Mouse (Mus musculus) neural tube, embryonic 14.5 days (tissue): Measurements from ENCODE around the gene Pidd1. TPM values are rescaled to one million over a fixed set of nuclear protein-coding genes. Genes with fewer than 3 reads are reported as not detected.

Source experiments
- ATAC-seq: fragments of 200-750 bp; cut with Nextera tagmentation; 2 replicates; pipeline ENCODE4 v1.8.0; 2017; ENCODE audit warnings: low read depth, mild to moderate bottlenecking, moderate TSS enrichment, moderate library complexity
- H3K27ac ChIP-seq: fragments of 300-500 bp; sonication (generic); 2 replicates; pipeline ENCODE4 v1.5.1; 2014; ENCODE audit warnings: low read depth, mild to moderate bottlenecking, control low read depth, low read length, moderate library complexity, mixed read lengths
- H3K27me3 ChIP-seq: fragments of 300-500 bp; sonication (generic); 2 replicates; pipeline ENCODE4 v1.6.1; 2014; ENCODE audit warnings: low read length; ENCODE audit not compliant: control insufficient read depth, insufficient read depth
- H3K36me3 ChIP-seq: fragments of 300-500 bp; sonication (generic); 2 replicates; pipeline ENCODE4 v1.6.1; 2014; ENCODE audit warnings: low read length, mixed read lengths; ENCODE audit not compliant: control insufficient read depth, insufficient read depth
- H3K4me1 ChIP-seq: fragments of 300-500 bp; sonication (generic); 2 replicates; pipeline ENCODE4 v1.6.1; 2014; ENCODE audit warnings: low read length; ENCODE audit not compliant: control insufficient read depth, insufficient read depth
- H3K4me2 ChIP-seq: fragments of 300-500 bp; sonication (generic); 2 replicates; pipeline ENCODE4 v1.6.1; 2014; ENCODE audit warnings: mild to moderate bottlenecking, low read depth, low read length, control low read depth
- H3K4me3 ChIP-seq: fragments of 300-500 bp; sonication (generic); 2 replicates; pipeline ENCODE4 v1.5.1; 2014; ENCODE audit warnings: low read depth, low read length, control low read depth, mixed read lengths
- H3K9ac ChIP-seq: fragments of 300-500 bp; sonication (generic); replicated peaks from 2 replicates; pipeline ENCODE4 v1.6.1; 2014; ENCODE audit warnings: low read depth, mild to moderate bottlenecking, control low read depth, low read length, mixed read lengths
- H3K9me3 ChIP-seq: fragments of 300-500 bp; sonication (generic); 2 replicates; pipeline ENCODE4 v1.6.1; 2016; ENCODE audit warnings: low read length; ENCODE audit not compliant: control insufficient read depth
- WGBS: fragments of 180-500 bp; shearing (Covaris S2); extraction: QIAGEN DNeasy Blood & Tissue Kit; methylation state at CpG from one replicate; pipeline ENCODE4 v1.1.7; 2014; 5-methylcytosine and 5-hydroxymethylcytosine counted together
- polyA plus RNA-seq: library from polyadenylated mRNA; unstranded; fragments of >200 nt; fragmentation: Nextera tagmentation; extraction: Ambion mirVana; gene quantifications from 2 replicates; pipeline ENCODE4 v1.2.1, GENCODE M21; 2014

Gene Pidd1
- polyA plus RNA-seq: 2.0 and 2.5 TPM in 2 replicates

DNA sequence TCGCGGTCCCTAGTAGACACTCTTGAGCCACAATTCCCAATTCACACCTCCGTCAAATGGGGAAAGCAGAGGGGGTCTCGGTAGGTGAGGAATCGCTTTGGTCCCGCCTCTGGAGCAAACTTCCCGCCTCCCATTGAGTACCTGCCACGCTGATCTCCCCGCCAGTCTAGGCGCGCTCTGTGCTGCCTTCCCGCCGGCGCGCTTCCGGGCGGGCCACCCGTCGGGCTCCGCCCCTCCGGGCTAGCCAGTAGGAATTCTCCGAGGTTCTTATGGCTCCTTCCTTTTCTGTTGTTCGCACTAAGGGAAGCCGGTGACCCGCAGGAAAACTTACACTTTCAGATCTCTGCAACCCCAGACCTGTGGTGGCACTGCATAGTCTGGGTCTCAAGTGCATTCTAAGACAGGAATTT lies at the start of gene Pidd1:
Gene Pidd1, minus strand, starts transcription at position 198 of the 410 bp plus-strand sequence.
- H3K9me3 ChIP-seq: no peaks in the 10 kb centered on the region
- ATAC-seq: no peak
- peak within 1 kb of the TSS; percentile 15 for H3K4me3 ChIP-seq
- WGBS: 0% methylated on average over 25 of the region's 25 CpGs
- H3K36me3 ChIP-seq: peaks cover 4% of the 10 kb centered on the region; the same call in 1 of the 2 replicates
- H3K27me3 ChIP-seq: no peaks in the 10 kb centered on the region
- H3K27ac ChIP-seq: no peak within 1 kb of the TSS
- peak within 1 kb of the TSS; percentile 0; the same call in 1 of the 2 replicates for H3K9ac ChIP-seq
- H3K4me2 ChIP-seq: peak within 1 kb of the TSS; percentile 51
- peaks cover 17% of the 10 kb centered on the region; the same call in 1 of the 2 replicates for H3K4me1 ChIP-seq

DNA sequence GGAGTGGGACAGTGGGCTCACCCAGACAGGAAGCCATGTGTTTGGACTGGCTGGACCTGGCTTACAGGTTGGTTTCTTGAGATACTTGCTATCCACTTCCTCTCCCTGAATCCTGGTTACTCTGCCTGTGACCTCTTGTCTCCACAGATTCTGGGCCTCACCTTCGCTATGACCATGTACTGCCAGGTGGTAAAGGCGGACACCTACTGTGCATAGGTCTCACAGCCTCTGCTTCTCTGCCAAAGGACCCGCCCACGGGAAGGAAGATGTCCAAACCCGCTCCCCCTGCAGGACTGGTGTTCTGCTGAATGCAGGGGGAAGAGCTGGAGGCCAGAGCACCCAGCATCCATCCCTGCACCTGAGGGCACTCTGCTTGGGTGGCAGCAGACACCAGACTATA lies 48.9 kb upstream of the Pidd1 start:
- no peak overlapping the region for H3K4me2 ChIP-seq
- H3K27me3 ChIP-seq: no peaks in the 10 kb centered on the region
- H3K27ac ChIP-seq: no peak overlapping the region
- ATAC-seq: no peak
- no peaks in the 10 kb centered on the region for H3K36me3 ChIP-seq
- no peaks in the 10 kb centered on the region for H3K9me3 ChIP-seq
- 88% methylated on average over 5 of the region's 5 CpGs for WGBS
- H3K4me1 ChIP-seq: no peaks in the 10 kb centered on the region
- H3K4me3 ChIP-seq: no peak overlapping the region
- no peak overlapping the region for H3K9ac ChIP-seq

DNA sequence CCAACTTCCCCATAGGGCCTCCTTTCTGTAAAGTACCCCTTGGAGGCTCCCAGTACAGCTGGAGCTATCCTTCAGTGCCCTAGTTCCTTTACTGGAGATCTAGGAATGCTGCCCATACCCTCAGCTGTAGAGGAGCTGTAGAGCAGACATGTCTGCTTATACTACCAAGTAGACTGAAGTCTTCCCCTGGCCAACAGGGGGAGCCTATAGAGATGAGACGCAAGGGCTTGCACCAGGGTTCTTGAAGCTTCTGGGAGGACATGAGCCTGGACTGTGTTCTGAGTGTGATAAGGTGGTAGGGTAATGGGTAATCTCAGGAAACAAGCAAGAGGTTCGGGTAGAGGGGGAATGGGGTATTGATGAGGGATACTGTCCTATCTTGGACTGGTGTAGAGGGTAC lies 47.3 kb upstream of the Pidd1 start:
- Histone ChIP-seq H3K36me3 (no peaks in the 10 kb centered on the region), H3K9ac (no peak overlapping the region), H3K4me2 (no peak overlapping the region), H3K27me3 (no peaks in the 10 kb centered on the region), H3K4me3 (no peak overlapping the region), H3K9me3 (no peaks in the 10 kb centered on the region), H3K27ac (no peak overlapping the region), H3K4me1 (no peaks in the 10 kb centered on the region)
- WGBS: 85% methylated on average over 2 of the region's 2 CpGs
- ATAC-seq: no peak

DNA sequence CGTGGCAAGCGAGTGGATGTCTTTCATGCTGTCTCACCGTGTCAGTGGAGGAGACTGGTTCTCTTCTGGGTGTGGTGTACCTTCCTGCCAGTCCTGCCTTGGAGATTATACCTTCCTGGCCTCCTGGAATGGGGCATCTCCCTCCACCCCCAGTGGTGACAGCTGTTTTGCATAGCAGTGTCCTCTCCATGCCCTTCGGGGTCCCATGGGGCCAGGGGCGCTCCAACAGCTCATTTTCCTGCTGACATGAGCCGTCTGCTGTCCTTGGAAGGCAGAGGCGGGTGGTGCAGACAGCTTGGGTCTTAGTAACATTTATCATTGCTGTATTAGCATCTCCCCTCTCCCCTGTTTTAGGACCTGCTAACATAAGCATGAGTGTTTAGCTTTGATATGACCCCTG lies 43.3 kb upstream of the Pidd1 start:
- no peak for ATAC-seq
- Histone ChIP-seq H3K27ac (no peak overlapping the region), H3K27me3 (peaks cover 4% of the 10 kb centered on the region; the same call in 1 of the 2 replicates), H3K9ac (no peak overlapping the region), H3K36me3 (no peaks in the 10 kb centered on the region), H3K9me3 (no peaks in the 10 kb centered on the region), H3K4me2 (no peak overlapping the region), H3K4me3 (no peak overlapping the region), H3K4me1 (peaks cover 8% of the 10 kb centered on the region)
- WGBS: 80% methylated on average over 7 of the region's 7 CpGs

DNA sequence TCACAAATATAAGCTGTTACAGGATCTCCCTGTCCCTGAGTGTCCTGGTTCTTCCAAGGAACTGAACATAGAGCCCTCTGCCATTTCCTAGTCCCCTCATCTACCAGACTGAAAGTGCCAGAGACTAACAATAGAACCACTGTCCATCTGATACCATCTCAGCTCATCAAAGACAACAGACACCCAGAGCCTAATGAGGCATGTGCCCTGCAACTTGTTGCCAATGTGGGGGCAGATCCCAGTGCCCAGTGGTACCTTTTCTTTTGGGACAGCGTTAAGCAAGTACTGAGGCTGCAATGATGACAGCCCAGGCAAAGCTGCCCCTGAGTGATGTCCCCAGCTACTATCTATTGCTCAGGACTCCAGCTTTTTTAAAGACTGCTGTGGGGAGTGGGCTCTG lies 42.4 kb upstream of the Pidd1 start:
- no peak for ATAC-seq
- Histone ChIP-seq H3K9ac (no peak overlapping the region), H3K4me1 (peaks cover 13% of the 10 kb centered on the region)

DNA sequence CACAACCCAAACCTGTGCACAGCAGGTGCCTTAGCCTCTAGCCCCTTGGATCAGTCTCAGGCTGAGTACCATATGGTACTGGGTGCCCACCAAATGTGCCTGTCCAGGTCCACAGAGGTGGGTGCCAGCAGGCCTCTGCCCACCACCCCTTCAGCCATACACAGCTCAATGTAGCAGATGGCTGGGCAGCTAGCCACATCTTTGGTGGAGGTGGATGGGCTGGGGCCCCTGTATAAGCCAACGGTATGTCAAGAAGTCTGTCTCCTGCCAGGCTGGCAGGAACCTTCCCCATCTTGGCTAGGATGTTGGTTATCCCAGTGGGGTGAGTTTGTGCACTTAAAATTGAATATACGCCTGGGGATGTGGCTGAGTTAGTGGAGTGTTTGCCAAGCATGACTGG lies 41.8 kb upstream of the Pidd1 start:
- H3K27me3 ChIP-seq: peaks cover 4% of the 10 kb centered on the region; the same call in 1 of the 2 replicates
- WGBS: 84% methylated on average over 2 of the region's 2 CpGs
- H3K4me1 ChIP-seq: peaks cover 16% of the 10 kb centered on the region
- H3K4me2 ChIP-seq: no peak overlapping the region
- ATAC-seq: no peak
- no peak overlapping the region for H3K4me3 ChIP-seq
- no peak overlapping the region for H3K9ac ChIP-seq
- H3K36me3 ChIP-seq: no peaks in the 10 kb centered on the region
- H3K9me3 ChIP-seq: no peaks in the 10 kb centered on the region
- no peak overlapping the region for H3K27ac ChIP-seq

More for the DNA sequence above, 42.4 kb upstream of the Pidd1 start:
- Histone ChIP-seq H3K9me3 (no peaks in the 10 kb centered on the region), H3K27me3 (peaks cover 4% of the 10 kb centered on the region; the same call in 1 of the 2 replicates), H3K36me3 (no peaks in the 10 kb centered on the region), H3K4me3 (no peak overlapping the region), H3K27ac (no peak overlapping the region), H3K4me2 (no peak overlapping the region)
- WGBS: 95% methylated on average over 1 of the region's 1 CpGs

DNA sequence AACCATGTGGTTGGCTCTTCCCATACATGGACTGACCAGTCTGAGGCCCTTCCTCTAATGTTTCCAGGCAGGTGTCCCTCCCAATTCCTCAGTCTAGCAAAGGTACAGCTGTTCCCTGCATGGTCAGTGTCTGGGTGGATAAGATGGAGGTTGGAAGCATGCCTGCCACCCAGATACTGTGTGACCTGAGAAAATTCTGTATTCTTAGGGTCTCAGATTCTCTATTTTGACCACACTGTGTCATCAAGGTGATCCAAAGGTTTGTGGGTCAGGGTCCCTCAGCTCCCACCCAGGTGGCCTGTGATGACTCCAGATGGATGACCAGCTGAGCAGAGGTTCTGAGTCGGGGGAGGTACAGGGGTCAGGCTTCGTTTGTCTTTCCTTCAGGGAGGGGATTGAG lies 41.4 kb upstream of the Pidd1 start:
- H3K36me3 ChIP-seq: no peaks in the 10 kb centered on the region
- no peak overlapping the region for H3K4me3 ChIP-seq
- peaks cover 16% of the 10 kb centered on the region for H3K4me1 ChIP-seq
- H3K9ac ChIP-seq: no peak overlapping the region
- no peaks in the 10 kb centered on the region for H3K9me3 ChIP-seq
- WGBS: 71% methylated on average over 2 of the region's 2 CpGs
- no peak overlapping the region for H3K4me2 ChIP-seq
- no peak for ATAC-seq
- no peak overlapping the region for H3K27ac ChIP-seq
- peaks cover 4% of the 10 kb centered on the region; the same call in 1 of the 2 replicates for H3K27me3 ChIP-seq

DNA sequence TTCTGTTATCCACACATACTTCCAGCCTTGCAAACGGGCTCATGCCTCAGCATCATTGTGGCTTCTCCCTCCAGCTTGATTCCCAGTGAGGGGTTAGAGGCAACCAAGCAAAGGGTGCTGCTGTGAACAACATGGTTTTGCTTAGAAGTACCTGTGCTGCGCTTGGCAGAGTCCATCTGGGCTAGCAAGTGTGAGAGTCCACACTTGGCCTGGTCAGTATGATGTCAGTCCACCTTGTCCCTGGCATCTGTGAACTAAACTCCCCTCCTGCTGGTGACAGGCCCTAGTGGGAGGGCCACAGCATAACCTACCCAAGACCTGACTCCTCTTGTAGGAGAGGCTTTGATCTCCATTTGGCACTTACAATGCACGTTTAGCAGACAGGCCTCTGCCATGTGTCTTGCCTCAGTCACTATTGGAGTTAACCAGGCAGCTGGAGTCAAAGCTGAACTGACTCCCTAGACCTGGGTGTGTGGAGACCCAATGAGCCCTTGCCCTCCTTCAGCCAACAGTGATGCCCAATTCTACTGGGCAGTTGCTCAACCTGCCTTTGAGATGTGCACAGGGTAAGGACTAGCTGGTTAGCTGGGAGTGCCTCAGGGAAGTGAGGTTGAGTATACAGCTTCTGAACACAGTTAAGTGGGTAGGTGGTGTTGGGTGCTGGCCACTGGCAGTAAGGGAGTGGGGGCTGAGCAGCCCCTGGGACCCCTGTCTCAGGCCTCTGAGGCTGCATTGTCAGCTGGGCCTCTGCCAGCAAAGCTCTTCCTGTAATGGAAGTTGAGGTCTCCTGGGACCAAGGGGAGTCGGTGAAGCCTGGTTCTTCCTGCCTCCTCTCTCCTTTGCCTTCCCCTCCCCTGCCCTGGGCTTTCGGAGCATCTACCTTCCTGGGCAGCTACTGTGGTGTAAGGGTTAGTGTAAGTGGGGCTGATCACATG lies 40.6 kb upstream of the Pidd1 start:
- Histone ChIP-seq H3K9ac (no peak overlapping the region), H3K4me1 (peaks cover 16% of the 10 kb centered on the region), H3K9me3 (no peaks in the 10 kb centered on the region), H3K4me2 (0 out of 2 replicates have a peak overlapping the region, but pooled peaks have one; percentile 8), H3K27me3 (peaks cover 4% of the 10 kb centered on the region; the same call in 1 of the 2 replicates), H3K4me3 (no peak overlapping the region), H3K36me3 (no peaks in the 10 kb centered on the region), H3K27ac (no peak overlapping the region)
- ATAC-seq: no peak
- WGBS: 75% methylated on average over 5 of the region's 5 CpGs

DNA sequence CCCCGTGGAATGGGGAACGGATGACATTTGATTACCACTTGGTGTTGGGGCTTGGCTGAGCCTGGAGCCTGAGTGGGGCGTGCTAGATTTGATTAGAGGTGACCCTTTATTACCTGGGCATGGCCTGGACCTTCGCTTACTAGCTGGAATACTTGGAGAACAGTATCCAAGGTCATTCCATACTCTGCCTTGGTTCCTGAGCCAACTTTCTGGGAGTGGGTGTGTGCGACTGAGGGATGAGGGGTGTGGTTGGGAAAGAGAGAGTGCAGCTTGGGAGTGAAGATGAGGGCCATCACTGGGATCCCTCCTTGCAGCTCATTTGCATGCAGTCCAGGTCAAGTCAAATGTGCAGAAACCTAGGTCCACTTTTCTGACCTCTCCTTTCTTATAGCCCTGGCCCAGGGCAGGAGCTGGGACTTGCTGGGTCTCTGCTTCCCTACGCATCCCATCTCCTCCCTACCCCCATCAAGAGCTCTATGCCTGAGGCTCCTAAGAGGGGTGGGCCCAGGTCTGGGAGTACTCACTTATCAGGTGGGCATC lies 39.4 kb upstream of the Pidd1 start:
- Histone ChIP-seq H3K4me3 (peak overlapping the region; percentile 65), H3K4me1 (peaks cover 16% of the 10 kb centered on the region), H3K9me3 (no peaks in the 10 kb centered on the region), H3K36me3 (no peaks in the 10 kb centered on the region), H3K4me2 (peak overlapping the region; percentile 88), H3K27me3 (peaks cover 4% of the 10 kb centered on the region; the same call in 1 of the 2 replicates), H3K27ac (no peak overlapping the region), H3K9ac (peak overlapping the region; percentile 81; the same call in 1 of the 2 replicates)
- 77% methylated on average over 6 of the region's 6 CpGs for WGBS
- ATAC-seq: no peak
